Mouse (Mus musculus) liver, embryonic 11.5 days (tissue): ENCODE results near the gene Pusl1. TPM values are rescaled to one million over a fixed set of nuclear protein-coding genes. Genes with fewer than 3 reads are reported as not detected.

ENCODE experiments used
- ATAC-seq: fragments of 200-750 bp; cut with Nextera tagmentation; replicated peaks from 2 replicates; pipeline ENCODE4 v1.8.0; 2017; ENCODE audit warnings: moderate number of reproducible peaks, mild to moderate bottlenecking, moderate TSS enrichment, moderate library complexity; ENCODE audit not compliant: low FRiP score
- DNase-seq: peaks from one replicate; pipeline ENCODE4 v3.0.0-alpha.2; 2017; ENCODE audit warnings: low spot score
- H3K27ac ChIP-seq: fragments of 300-500 bp; sonication (generic); 2 replicates; pipeline ENCODE4 v1.5.1; 2014; ENCODE audit warnings: mild to moderate bottlenecking, low read depth, low read length, control low read depth
- H3K27me3 ChIP-seq: fragments of 300-500 bp; sonication (generic); replicated peaks from 2 replicates; pipeline ENCODE4 v1.6.1; 2014; ENCODE audit warnings: low read length, mixed read lengths; ENCODE audit not compliant: control insufficient read depth, insufficient read depth
- H3K36me3 ChIP-seq: fragments of 300-500 bp; sonication (generic); 2 replicates; pipeline ENCODE4 v1.6.1; 2014; ENCODE audit warnings: mild to moderate bottlenecking, low read length, moderate library complexity, mixed read lengths; ENCODE audit not compliant: control insufficient read depth, insufficient read depth
- H3K4me1 ChIP-seq: fragments of 300-500 bp; sonication (generic); replicated peaks from 2 replicates; pipeline ENCODE4 v1.6.1; 2014; ENCODE audit warnings: low read length, mixed read lengths; ENCODE audit not compliant: control insufficient read depth, insufficient read depth
- H3K4me2 ChIP-seq: fragments of 300-500 bp; sonication (generic); 2 replicates; pipeline ENCODE4 v1.6.1; 2014; ENCODE audit warnings: mild to moderate bottlenecking, control low read depth, moderate library complexity
- H3K4me3 ChIP-seq: fragments of 300-500 bp; sonication (generic); 2 replicates; pipeline ENCODE4 v1.5.1; 2014; ENCODE audit warnings: low read depth, low read length, control low read depth
- H3K9ac ChIP-seq: fragments of 300-500 bp; sonication (generic); 2 replicates; pipeline ENCODE4 v1.6.1; 2014; ENCODE audit warnings: low read depth, low read length, control low read depth
- H3K9me3 ChIP-seq: fragments of 300-500 bp; sonication (generic); 2 replicates; pipeline ENCODE4 v1.6.1; 2016; ENCODE audit warnings: low read length, inconsistent platforms, mixed read lengths; ENCODE audit not compliant: control insufficient read depth
- WGBS: fragments of 180-500 bp; shearing (Covaris S2); extraction: QIAGEN DNeasy Blood & Tissue Kit; methylation state at CpG from one replicate; pipeline ENCODE4 v1.1.7; 2014; 5-methylcytosine and 5-hydroxymethylcytosine counted together
- polyA plus RNA-seq: library from polyadenylated mRNA; unstranded; fragments of >200 nt; fragmentation: Nextera tagmentation; extraction: Ambion mirVana; gene quantifications from 2 replicates; pipeline ENCODE4 v1.2.1, GENCODE M21; 2014

Pusl1 gene
- polyA plus RNA-seq, 1 experiment from 2014 or later = 49.1 TPM

- H3K36me3 ChIP-seq = peaks cover 19% of the 10 kb centered on the region
- no peaks in the 10 kb centered on the region for H3K9me3 ChIP-seq
- H3K9ac ChIP-seq = peak overlapping the region; percentile 95
- peak overlapping the region; percentile 97; the same call in 1 of the 2 replicates for H3K27ac ChIP-seq
- ATAC-seq (peak; percentile 35), DNase-seq (peak; percentile 53)
- peak overlapping the region; percentile 96 for H3K4me3 ChIP-seq
- peak overlapping the region; percentile 99 for H3K4me2 ChIP-seq
- H3K4me1 ChIP-seq = peaks cover 34% of the 10 kb centered on the region
- WGBS = 6% methylated on average over 37 of the region's 37 CpGs
- no peaks in the 10 kb centered on the region for H3K27me3 ChIP-seq
Observed at GRCm38 (mm10) chr4:155892438-155893211, 1.0 kb upstream of the Pusl1 start.

- peak overlapping the region; percentile 99 for H3K4me2 ChIP-seq
- H3K36me3 ChIP-seq = peaks cover 23% of the 10 kb centered on the region
- peak overlapping the region; percentile 97 for H3K27ac ChIP-seq
- ATAC-seq (peak; percentile 89), DNase-seq (peak; percentile 87)
- peak overlapping the region; percentile 96 for H3K4me3 ChIP-seq
- no peaks in the 10 kb centered on the region for H3K9me3 ChIP-seq
- WGBS = under 1% methylated on average over 56 of the region's 56 CpGs
- peaks cover 34% of the 10 kb centered on the region for H3K4me1 ChIP-seq
- peak overlapping the region; percentile 95 for H3K9ac ChIP-seq
- no peaks in the 10 kb centered on the region for H3K27me3 ChIP-seq
Observed at GRCm38 (mm10) chr4:155892017-155892416, 436 bp upstream of the Pusl1 start.

GRCm38 (mm10) chr4:155891011-155891471 is 540 bp downstream of the Pusl1 start:
- Histone ChIP-seq H3K4me3 (peak overlapping the region; percentile 96), H3K9me3 (no peaks in the 10 kb centered on the region), H3K36me3 (peaks cover 23% of the 10 kb centered on the region), H3K4me2 (peak overlapping the region; percentile 99), H3K4me1 (peaks cover 34% of the 10 kb centered on the region), H3K9ac (peak overlapping the region; percentile 95), H3K27ac (no peak overlapping the region; the same call in 1 of the 2 replicates), H3K27me3 (no peaks in the 10 kb centered on the region)
- DNase-seq = peak; percentile 52
- ATAC-seq = no peak
- WGBS = under 1% methylated on average over 34 of the region's 34 CpGs

- Histone ChIP-seq H3K27me3 (no peaks in the 10 kb centered on the region), H3K27ac (no peak overlapping the region), H3K4me1 (peaks cover 23% of the 10 kb centered on the region), H3K36me3 (peaks cover 32% of the 10 kb centered on the region), H3K9me3 (no peaks in the 10 kb centered on the region), H3K9ac (no peak overlapping the region), H3K4me2 (no peak overlapping the region), H3K4me3 (no peak overlapping the region)
- WGBS = 83% methylated on average over 5 of the region's 5 CpGs
- no peak for DNase-seq
- ATAC-seq = no peak
Observed at GRCm38 (mm10) chr4:155889316-155889715, 2.3 kb downstream of the Pusl1 start.

- no peaks in the 10 kb centered on the region for H3K9me3 ChIP-seq
- no peak overlapping the region for H3K9ac ChIP-seq
- no peak overlapping the region for H3K4me2 ChIP-seq
- 93% methylated on average over 9 of the region's 9 CpGs for WGBS
- no peak for DNase-seq
- peaks cover 11% of the 10 kb centered on the region for H3K4me1 ChIP-seq
- H3K27ac ChIP-seq = no peak overlapping the region
- peaks cover 32% of the 10 kb centered on the region for H3K36me3 ChIP-seq
- no peaks in the 10 kb centered on the region for H3K27me3 ChIP-seq
- no peak for ATAC-seq
- H3K4me3 ChIP-seq = no peak overlapping the region
Observed at GRCm38 (mm10) chr4:155888181-155888580, 3.4 kb downstream of the Pusl1 start.

GRCm38 (mm10) chr4:155887674-155888073 is 3.9 kb downstream of the Pusl1 start:
- H3K27me3 ChIP-seq = no peaks in the 10 kb centered on the region
- H3K9ac ChIP-seq = no peak overlapping the region
- no peak overlapping the region for H3K4me2 ChIP-seq
- no peaks in the 10 kb centered on the region for H3K9me3 ChIP-seq
- ATAC-seq = no peak
- peaks cover 6% of the 10 kb centered on the region for H3K4me1 ChIP-seq
- 89% methylated on average over 10 of the region's 10 CpGs for WGBS
- H3K36me3 ChIP-seq = peaks cover 32% of the 10 kb centered on the region
- no peak overlapping the region for H3K4me3 ChIP-seq
- H3K27ac ChIP-seq = no peak overlapping the region
- no peak for DNase-seq

- peaks cover 32% of the 10 kb centered on the region for H3K36me3 ChIP-seq
- no peak overlapping the region for H3K4me3 ChIP-seq
- 90% methylated on average over 5 of the region's 5 CpGs for WGBS
Observed at GRCm38 (mm10) chr4:155886330-155886729, 5.3 kb downstream of the Pusl1 start.

GRCm38 (mm10) chr4:155883587-155883986 is 8.0 kb downstream of the Pusl1 start:
- DNase-seq = no peak
- Histone ChIP-seq H3K27ac (no peak overlapping the region), H3K4me1 (no peaks in the 10 kb centered on the region), H3K36me3 (peaks cover 29% of the 10 kb centered on the region), H3K27me3 (no peaks in the 10 kb centered on the region), H3K9me3 (no peaks in the 10 kb centered on the region), H3K4me2 (no peak overlapping the region), H3K9ac (no peak overlapping the region), H3K4me3 (no peak overlapping the region)
- WGBS = 87% methylated on average over 3 of the region's 3 CpGs
- no peak for ATAC-seq

More at GRCm38 (mm10) chr4:155886330-155886729, 5.3 kb downstream of the Pusl1 start:
- no peak overlapping the region for H3K27ac ChIP-seq
- DNase-seq (no peak), ATAC-seq (no peak)
- peaks cover 6% of the 10 kb centered on the region for H3K4me1 ChIP-seq
- no peak overlapping the region for H3K9ac ChIP-seq
- no peaks in the 10 kb centered on the region for H3K27me3 ChIP-seq
- no peaks in the 10 kb centered on the region for H3K9me3 ChIP-seq
- no peak overlapping the region for H3K4me2 ChIP-seq

GRCm38 (mm10) chr4:155871404-155871803 is 20.2 kb downstream of the Pusl1 start:
- Histone ChIP-seq H3K9me3 (no peaks in the 10 kb centered on the region), H3K27ac (no peak overlapping the region), H3K9ac (no peak overlapping the region), H3K4me2 (peak overlapping the region; percentile 15), H3K4me1 (peaks cover 13% of the 10 kb centered on the region), H3K27me3 (no peaks in the 10 kb centered on the region), H3K4me3 (no peak overlapping the region), H3K36me3 (peaks cover 28% of the 10 kb centered on the region)
- DNase-seq = no peak
- WGBS = 84% methylated on average over 7 of the region's 7 CpGs
- no peak for ATAC-seq
